Mouse (Mus musculus): ENCODE data around the gene Mpp3. TPM values are rescaled to one million over a fixed set of nuclear protein-coding genes. Genes with fewer than 3 reads are reported as not detected.

Mpp3 gene
- polyA plus RNA-seq, 1 experiment from 2014 or later: 34.2 TPM

DNA sequence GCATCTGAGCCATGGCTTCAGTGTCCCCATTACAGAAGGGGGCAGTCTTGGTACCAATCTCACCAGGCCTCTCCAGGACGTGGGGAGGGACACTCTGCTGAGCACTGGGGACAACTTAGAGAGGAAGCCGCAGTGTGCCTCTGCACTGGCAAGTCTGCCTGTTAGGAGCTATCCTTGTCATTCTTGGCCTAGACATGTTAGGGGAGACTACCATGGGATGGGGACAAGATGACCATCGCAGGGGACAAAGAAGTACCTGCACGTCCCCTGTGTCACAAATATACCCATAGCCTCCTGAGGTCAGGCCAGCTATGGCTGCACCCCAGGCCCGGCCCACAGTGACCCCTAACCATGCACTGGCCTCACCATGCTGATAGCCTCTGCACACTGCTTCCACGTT lies 15.1 kb upstream of the Mpp3 start:
- no peaks in the 10 kb centered on the region for H3K27me3 ChIP-seq (replicated peaks; ENCODE audit: control insufficient read depth, insufficient read depth, low read length)
- 84% methylated on average over 6 of the region's 6 CpGs for WGBS
- no peak for ATAC-seq

GRCm38 (mm10) chr11:102042971-102043370 lies 14.7 kb upstream of the Mpp3 start:
- H3K36me3 ChIP-seq (ENCODE audit: control insufficient read depth, insufficient read depth, low read length): no peaks in the 10 kb centered on the region
- 96% methylated on average over 13 of the region's 14 CpGs for WGBS
- ATAC-seq (no peak), DNase-seq (ENCODE audit: low spot score) (no peak)
- no peak overlapping the region for H3K4me3 ChIP-seq (ENCODE audit: low read depth, low read length)
- H3K27ac ChIP-seq (ENCODE audit: low read depth, low read length): no peak overlapping the region
- H3K27me3 ChIP-seq (replicated peaks; ENCODE audit: control insufficient read depth, insufficient read depth, low read length): no peaks in the 10 kb centered on the region
- H3K9me3 ChIP-seq (replicated peaks; ENCODE audit: control insufficient read depth, low read length): peaks cover 12% of the 10 kb centered on the region
- H3K9ac ChIP-seq (ENCODE audit: low read length): no peak overlapping the region
- no peaks in the 10 kb centered on the region for H3K4me1 ChIP-seq (ENCODE audit: control insufficient read depth, insufficient read depth, low read length)
- no peak overlapping the region for H3K4me2 ChIP-seq (ENCODE audit: low read length)

More for the DNA sequence above, 15.1 kb upstream of the Mpp3 start:
- DNase-seq (ENCODE audit: low spot score): no peak
- Histone ChIP-seq H3K9ac (ENCODE audit: low read length) (no peak overlapping the region), H3K4me3 (ENCODE audit: low read depth, low read length) (no peak overlapping the region), H3K27ac (ENCODE audit: low read depth, low read length) (no peak overlapping the region), H3K9me3 (replicated peaks; ENCODE audit: control insufficient read depth, low read length) (peaks cover 12% of the 10 kb centered on the region), H3K4me1 (ENCODE audit: control insufficient read depth, insufficient read depth, low read length) (no peaks in the 10 kb centered on the region), H3K36me3 (ENCODE audit: control insufficient read depth, insufficient read depth, low read length) (no peaks in the 10 kb centered on the region), H3K4me2 (ENCODE audit: low read length) (no peak overlapping the region)

DNA sequence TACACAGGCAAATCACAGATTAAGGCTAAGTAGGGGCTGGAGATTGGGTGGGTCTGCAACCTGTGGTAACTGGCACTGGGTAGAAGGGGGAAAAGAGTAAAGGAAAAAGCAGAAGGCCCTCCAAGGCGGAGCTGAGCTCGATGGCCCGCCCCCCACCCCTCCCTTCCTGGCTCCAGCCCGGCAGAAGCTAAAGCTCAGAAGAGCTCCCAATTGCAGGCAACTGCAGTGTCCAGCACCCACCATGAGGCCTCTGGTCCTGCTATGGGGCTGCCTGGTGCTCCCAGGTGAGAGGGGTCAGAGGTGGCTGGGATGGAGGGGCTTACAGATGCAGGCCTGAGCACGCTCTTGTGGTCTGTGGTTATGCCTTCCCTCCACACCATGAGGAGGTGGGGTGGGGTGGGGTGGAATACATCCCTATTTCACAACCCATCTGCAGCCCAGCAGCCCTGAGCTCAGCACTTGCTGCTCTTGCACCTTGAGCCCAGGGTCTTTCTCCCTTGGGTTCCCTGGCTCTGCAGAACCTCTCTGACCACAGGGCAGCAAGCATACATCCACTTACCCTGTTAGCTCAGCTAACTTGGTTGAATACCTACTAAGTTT lies 13.2 kb upstream of the Mpp3 start, which contains the start of gene Cd300lg:
Gene Cd300lg (plus strand): TSS at position 160 of the 600 bp plus-strand sequence.
- Histone ChIP-seq H3K9me3 (replicated peaks; ENCODE audit: control insufficient read depth, low read length) (peaks cover 12% of the 10 kb centered on the region), H3K36me3 (ENCODE audit: control insufficient read depth, insufficient read depth, low read length) (no peaks in the 10 kb centered on the region), H3K4me2 (ENCODE audit: low read length) (no peak within 1 kb of the TSS), H3K4me1 (ENCODE audit: control insufficient read depth, insufficient read depth, low read length) (no peaks in the 10 kb centered on the region), H3K9ac (ENCODE audit: low read length) (no peak within 1 kb of the TSS), H3K4me3 (ENCODE audit: low read depth, low read length) (no peak within 1 kb of the TSS), H3K27ac (ENCODE audit: low read depth, low read length) (no peak within 1 kb of the TSS), H3K27me3 (replicated peaks; ENCODE audit: control insufficient read depth, insufficient read depth, low read length) (no peaks in the 10 kb centered on the region)
- 75% methylated on average over 5 of the region's 5 CpGs for WGBS
- ATAC-seq (no peak), DNase-seq (ENCODE audit: low spot score) (no peak)

DNA sequence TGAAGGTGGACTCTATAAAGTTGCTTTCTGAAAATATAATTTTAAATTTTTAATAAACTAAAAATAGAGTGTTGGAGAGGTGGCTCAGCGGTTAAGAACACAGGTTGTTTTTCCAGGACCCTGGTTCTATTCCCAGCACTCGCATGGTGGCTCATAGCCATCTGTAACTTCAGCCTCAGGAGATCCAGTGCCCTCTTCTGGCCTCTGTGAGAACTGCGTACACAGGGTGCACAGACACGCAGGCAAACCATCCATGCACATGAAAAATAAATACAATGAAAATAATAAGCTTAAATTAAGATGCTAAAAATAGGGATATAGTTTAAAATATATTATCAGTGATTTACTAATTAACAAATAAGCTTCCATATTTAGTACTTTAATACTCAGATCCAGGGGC lies 12.4 kb upstream of the Mpp3 start:
- Histone ChIP-seq H3K27me3 (replicated peaks; ENCODE audit: control insufficient read depth, insufficient read depth, low read length) (no peaks in the 10 kb centered on the region), H3K27ac (ENCODE audit: low read depth, low read length) (no peak overlapping the region), H3K4me2 (ENCODE audit: low read length) (no peak overlapping the region), H3K9me3 (replicated peaks; ENCODE audit: control insufficient read depth, low read length) (peaks cover 9% of the 10 kb centered on the region), H3K4me1 (ENCODE audit: control insufficient read depth, insufficient read depth, low read length) (no peaks in the 10 kb centered on the region), H3K36me3 (ENCODE audit: control insufficient read depth, insufficient read depth, low read length) (no peaks in the 10 kb centered on the region), H3K4me3 (ENCODE audit: low read depth, low read length) (no peak overlapping the region), H3K9ac (ENCODE audit: low read length) (no peak overlapping the region)
- DNase-seq (ENCODE audit: low spot score) (no peak), ATAC-seq (no peak)
- WGBS: 72% methylated on average over 4 of the region's 4 CpGs

GRCm38 (mm10) chr11:102040138-102040524 lies 11.9 kb upstream of the Mpp3 start:
- H3K9me3 ChIP-seq (replicated peaks; ENCODE audit: control insufficient read depth, low read length): peaks cover 3% of the 10 kb centered on the region
- no peak overlapping the region for H3K9ac ChIP-seq (ENCODE audit: low read length)
- DNase-seq (ENCODE audit: low spot score) (peak; percentile 86), ATAC-seq (peak; percentile 57; the same call in 1 of the 2 replicates)
- no peaks in the 10 kb centered on the region for H3K4me1 ChIP-seq (ENCODE audit: control insufficient read depth, insufficient read depth, low read length)
- no peak overlapping the region for H3K27ac ChIP-seq (ENCODE audit: low read depth, low read length)
- H3K4me3 ChIP-seq (ENCODE audit: low read depth, low read length): no peak overlapping the region
- 0% methylated on average over 9 of the region's 9 CpGs for whole genome bisulfite sequencing
- H3K4me2 ChIP-seq (ENCODE audit: low read length): no peak overlapping the region
- no peaks in the 10 kb centered on the region for H3K36me3 ChIP-seq (ENCODE audit: control insufficient read depth, insufficient read depth, low read length)
- H3K27me3 ChIP-seq (replicated peaks; ENCODE audit: control insufficient read depth, insufficient read depth, low read length): no peaks in the 10 kb centered on the region

DNA sequence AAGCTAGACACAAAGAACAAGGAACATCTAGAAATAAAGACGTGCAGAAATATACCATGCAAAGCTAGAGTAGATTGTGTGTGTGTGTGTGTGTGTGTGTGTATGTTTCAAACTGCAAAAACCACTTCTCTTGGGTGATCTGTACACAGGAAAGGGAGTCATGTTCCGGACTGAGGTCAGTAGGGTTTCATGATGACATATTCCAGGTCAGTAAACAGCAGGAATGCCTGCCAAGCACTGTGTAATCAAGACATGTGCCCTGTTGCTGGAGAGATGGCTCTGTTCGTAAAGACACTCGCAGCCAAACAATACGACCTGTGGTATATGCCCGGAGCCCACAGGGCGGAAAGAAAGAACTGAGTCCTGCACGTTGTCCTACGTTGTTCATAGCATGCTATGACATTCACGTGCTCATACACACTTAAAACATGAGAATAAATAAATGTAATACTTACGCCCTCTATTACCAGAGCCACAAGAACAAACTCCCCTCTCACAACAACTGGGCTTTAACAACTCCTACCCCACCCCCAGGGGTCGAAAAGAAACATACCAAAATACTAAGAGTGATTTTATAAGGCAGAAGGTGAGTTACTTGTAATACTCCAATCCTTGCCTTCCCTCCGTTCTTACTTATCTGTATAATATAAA lies 11.4 kb upstream of the Mpp3 start:
- DNase-seq (ENCODE audit: low spot score): no peak
- no peak for ATAC-seq

GRCm38 (mm10) chr11:102037789-102038188 lies 9.5 kb upstream of the Mpp3 start:
- Histone ChIP-seq H3K4me3 (ENCODE audit: low read depth, low read length) (no peak overlapping the region), H3K9me3 (replicated peaks; ENCODE audit: control insufficient read depth, low read length) (no peaks in the 10 kb centered on the region; the same call in 1 of the 2 replicates), H3K27me3 (replicated peaks; ENCODE audit: control insufficient read depth, insufficient read depth, low read length) (no peaks in the 10 kb centered on the region), H3K36me3 (ENCODE audit: control insufficient read depth, insufficient read depth, low read length) (no peaks in the 10 kb centered on the region), H3K4me1 (ENCODE audit: control insufficient read depth, insufficient read depth, low read length) (no peaks in the 10 kb centered on the region), H3K9ac (ENCODE audit: low read length) (no peak overlapping the region), H3K27ac (ENCODE audit: low read depth, low read length) (no peak overlapping the region), H3K4me2 (ENCODE audit: low read length) (no peak overlapping the region)
- ATAC-seq: no peak
- no peak for DNase-seq (ENCODE audit: low spot score)
- 82% methylated on average over 6 of the region's 6 CpGs for whole genome bisulfite sequencing

More for the DNA sequence above, 11.4 kb upstream of the Mpp3 start:
- Histone ChIP-seq H3K36me3 (ENCODE audit: control insufficient read depth, insufficient read depth, low read length) (no peaks in the 10 kb centered on the region), H3K4me1 (ENCODE audit: control insufficient read depth, insufficient read depth, low read length) (no peaks in the 10 kb centered on the region), H3K4me2 (ENCODE audit: low read length) (no peak overlapping the region), H3K27ac (ENCODE audit: low read depth, low read length) (no peak overlapping the region), H3K27me3 (replicated peaks; ENCODE audit: control insufficient read depth, insufficient read depth, low read length) (no peaks in the 10 kb centered on the region), H3K9ac (ENCODE audit: low read length) (no peak overlapping the region), H3K9me3 (replicated peaks; ENCODE audit: control insufficient read depth, low read length) (no peaks in the 10 kb centered on the region; the same call in 1 of the 2 replicates), H3K4me3 (ENCODE audit: low read depth, low read length) (no peak overlapping the region)
- 68% methylated on average over 13 of the region's 13 CpGs for WGBS

- Histone ChIP-seq H3K4me3 (ENCODE audit: low read depth, low read length) (no peak overlapping the region), H3K9me3 (replicated peaks; ENCODE audit: control insufficient read depth, low read length) (no peaks in the 10 kb centered on the region; the same call in 1 of the 2 replicates), H3K27me3 (replicated peaks; ENCODE audit: control insufficient read depth, insufficient read depth, low read length) (no peaks in the 10 kb centered on the region), H3K4me1 (ENCODE audit: control insufficient read depth, insufficient read depth, low read length) (no peaks in the 10 kb centered on the region), H3K27ac (ENCODE audit: low read depth, low read length) (no peak overlapping the region), H3K9ac (ENCODE audit: low read length) (no peak overlapping the region), H3K4me2 (ENCODE audit: low read length) (no peak overlapping the region), H3K36me3 (ENCODE audit: control insufficient read depth, insufficient read depth, low read length) (no peaks in the 10 kb centered on the region)
- ATAC-seq (no peak), DNase-seq (ENCODE audit: low spot score) (no peak)
- 79% methylated on average over 7 of the region's 7 CpGs for WGBS
Measured at GRCm38 (mm10) chr11:102036336-102036735, 8.1 kb upstream of the Mpp3 start.

GRCm38 (mm10) chr11:102035456-102035960 lies 7.2 kb upstream of the Mpp3 start:
- Histone ChIP-seq H3K36me3 (ENCODE audit: control insufficient read depth, insufficient read depth, low read length) (no peaks in the 10 kb centered on the region), H3K27ac (ENCODE audit: low read depth, low read length) (no peak overlapping the region), H3K9me3 (replicated peaks; ENCODE audit: control insufficient read depth, low read length) (no peaks in the 10 kb centered on the region; the same call in 1 of the 2 replicates), H3K4me1 (ENCODE audit: control insufficient read depth, insufficient read depth, low read length) (no peaks in the 10 kb centered on the region), H3K9ac (ENCODE audit: low read length) (no peak overlapping the region), H3K4me2 (ENCODE audit: low read length) (no peak overlapping the region), H3K4me3 (ENCODE audit: low read depth, low read length) (no peak overlapping the region), H3K27me3 (replicated peaks; ENCODE audit: control insufficient read depth, insufficient read depth, low read length) (no peaks in the 10 kb centered on the region)
- no peak for DNase-seq (ENCODE audit: low spot score)
- 80% methylated on average over 5 of the region's 5 CpGs for WGBS
- no peak for ATAC-seq

Measured in forebrain, embryonic 14.5 days (tissue).